Mouse (Mus musculus): ENCODE results near the gene Olfr1355.
"Not testable (repeated sequence)": the region's sequence is repeated elsewhere in the genome, so short reads cannot be mapped to it uniquely, and the experiment has no call there.

The Olfr1355 gene

GRCm38 (mm10) chr10:78875240-78875639 is at the start of gene Olfr1355:
Gene Olfr1355, plus strand, starts transcription at chr10:78875540.
- no peak for DNase-seq

DNA sequence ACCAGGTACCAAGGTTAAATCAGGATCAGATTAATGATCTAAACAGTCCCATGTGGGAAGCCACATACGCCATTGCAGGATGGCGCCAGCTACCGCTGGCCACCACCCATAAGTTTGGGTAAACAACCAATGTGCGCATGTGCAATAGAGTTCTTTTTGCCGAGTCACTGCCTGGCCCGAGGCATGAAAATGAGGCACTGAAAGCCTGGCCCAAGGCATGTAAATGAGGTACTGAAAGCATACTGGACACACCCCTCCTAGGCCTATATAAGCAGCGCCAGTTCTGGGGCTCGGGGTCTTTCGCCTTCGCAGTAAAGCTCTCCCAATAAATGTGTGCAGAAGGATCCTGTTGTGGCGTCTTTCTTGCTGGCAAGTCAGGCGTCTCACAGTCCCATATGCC is 34.9 kb upstream of the Olfr1355 start:
- DNase-seq, result not testable (repeated sequence)

GRCm38 (mm10) chr10:78852066-78852465 is 23.3 kb upstream of the Olfr1355 start, which contains the start of gene Olfr1356:
Gene Olfr1356, minus strand, starts transcription at chr10:78852166.
- no peak for DNase-seq

DNA sequence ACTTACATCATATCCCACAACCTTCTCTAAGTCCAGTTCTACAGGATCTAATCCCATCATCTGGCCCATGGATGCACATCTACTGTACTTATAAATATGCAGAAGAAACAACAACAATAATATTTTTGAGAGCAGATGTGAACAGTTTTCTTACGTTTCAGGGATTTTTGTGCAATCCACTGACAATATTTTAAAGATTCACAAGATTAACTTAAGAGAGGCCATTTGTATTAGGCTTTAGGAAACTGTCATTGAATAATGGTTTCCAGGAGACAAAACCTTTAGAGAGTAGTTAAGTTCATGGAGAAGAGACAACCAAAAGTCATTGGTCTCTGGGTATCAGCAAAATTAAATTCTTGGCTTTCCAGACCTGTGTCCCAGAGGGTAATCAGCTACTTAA is 37.5 kb downstream of the Olfr1355 start, which contains the start of gene Olfr1354:
TSS of gene Olfr1354 (plus strand) at position 301 of the 400 bp plus-strand sequence.
- DNase-seq, result not testable (repeated sequence)
